Mouse (Mus musculus) urinary bladder, adult 18-20 months (tissue): ENCODE measurements at regions not wholly inside any gene's neighbourhood (a gene's known extent, or its start where the extent isn't known, plus 50 kb on each side); places are given as distances from the start of the nearest gene placed in this dataset.

Experiments used
- DNase-seq, 2 experiments: peaks; one replicate each; pipeline ENCODE4 v3.0.0; 2022; ENCODE audit warnings: low spot score in 2 of 2, mixed read lengths in 2 of 2

- DNase-seq: no peak
Observed at GRCm38 (mm10) chr10:98558560-98558959, 355.6 kb upstream of the Atp2b1 start.

GRCm38 (mm10) chr10:98562297-98562912 is 351.8 kb upstream of the Atp2b1 start:
- no peak for DNase-seq

GRCm38 (mm10) chr10:98572782-98573536 is 341.2 kb upstream of the Atp2b1 start:
- DNase-seq: no peak

DNA sequence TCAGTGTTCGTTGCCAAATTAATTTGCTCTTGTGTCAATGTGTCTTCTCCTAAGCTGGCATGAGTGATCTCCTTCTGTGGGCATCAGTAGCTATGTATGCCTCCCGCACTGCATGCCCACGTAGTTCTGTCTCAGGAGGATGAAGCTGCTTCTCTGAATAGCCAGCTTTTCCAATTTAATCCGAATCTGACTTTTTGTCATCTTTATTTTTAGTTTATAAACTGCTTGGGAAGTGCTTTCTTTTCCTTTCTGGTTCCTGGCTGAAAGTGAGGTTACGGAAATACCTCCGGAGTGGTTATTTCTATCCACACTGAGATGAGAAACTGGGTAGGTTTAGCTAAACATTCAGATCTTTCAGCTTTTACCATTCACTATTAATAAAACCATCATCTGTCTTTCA is 337.2 kb upstream of the Atp2b1 start:
- DNase-seq: no peak

DNA sequence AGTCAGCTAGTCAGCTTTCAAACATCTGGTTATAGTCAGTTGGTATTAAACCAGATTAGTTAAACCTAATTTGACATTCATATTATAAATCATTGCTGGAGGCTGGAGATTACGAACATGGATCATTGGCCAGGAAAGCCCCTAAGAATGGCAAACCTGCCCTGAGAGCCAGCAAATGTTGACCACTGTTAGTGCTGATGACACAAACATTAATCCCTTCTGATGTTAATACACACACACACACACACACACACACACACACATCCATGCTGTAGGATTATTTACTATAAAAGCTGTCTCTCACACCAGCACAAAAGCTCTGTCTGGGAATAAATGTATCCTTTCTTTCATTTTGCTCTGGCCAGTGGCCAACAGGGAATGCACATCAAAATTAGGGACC is 329.4 kb upstream of the Atp2b1 start:
- no peak for DNase-seq

DNA sequence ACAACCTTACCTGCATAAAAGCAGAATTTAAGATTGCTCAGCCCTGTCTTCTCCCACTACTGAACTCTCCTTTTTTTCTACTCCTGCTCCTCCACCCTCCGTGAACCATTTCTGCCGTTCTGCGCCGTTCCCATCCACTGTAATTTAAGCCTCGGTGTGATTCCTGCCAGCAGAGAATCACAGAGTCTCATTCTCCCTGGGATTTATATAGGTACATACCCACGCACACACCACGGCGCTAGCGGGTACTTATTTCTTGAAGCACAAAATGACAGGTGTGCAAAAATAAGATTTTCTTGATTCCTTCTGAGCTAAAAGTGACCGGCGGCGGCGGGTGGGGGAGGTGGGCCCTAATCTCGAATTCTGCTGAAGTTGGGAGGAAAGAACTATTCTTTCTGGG is 324.5 kb upstream of the Atp2b1 start:
- DNase-seq: no peak

GRCm38 (mm10) chr10:98592154-98592553 is 322.1 kb upstream of the Atp2b1 start:
- DNase-seq: no peak

DNA sequence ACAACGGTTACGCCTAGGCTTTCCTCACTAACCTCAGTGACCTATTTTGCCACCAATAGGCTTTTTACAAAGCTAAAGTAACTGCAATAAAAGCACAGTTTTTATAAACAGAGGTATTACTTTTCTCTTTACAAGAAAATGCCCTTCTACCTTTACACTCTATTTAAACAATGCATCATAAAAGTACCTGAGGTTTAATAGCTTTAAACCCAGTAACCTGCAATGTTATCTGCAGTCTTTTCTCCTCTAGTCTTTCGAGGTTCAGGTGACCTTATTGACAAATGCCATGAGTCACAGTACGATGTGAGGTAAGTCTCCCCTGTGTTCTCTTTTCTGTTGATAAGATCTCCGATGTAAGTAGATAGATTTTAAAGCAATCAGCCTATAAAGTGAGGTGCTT is 320.3 kb upstream of the Atp2b1 start:
- no peak for DNase-seq

DNA sequence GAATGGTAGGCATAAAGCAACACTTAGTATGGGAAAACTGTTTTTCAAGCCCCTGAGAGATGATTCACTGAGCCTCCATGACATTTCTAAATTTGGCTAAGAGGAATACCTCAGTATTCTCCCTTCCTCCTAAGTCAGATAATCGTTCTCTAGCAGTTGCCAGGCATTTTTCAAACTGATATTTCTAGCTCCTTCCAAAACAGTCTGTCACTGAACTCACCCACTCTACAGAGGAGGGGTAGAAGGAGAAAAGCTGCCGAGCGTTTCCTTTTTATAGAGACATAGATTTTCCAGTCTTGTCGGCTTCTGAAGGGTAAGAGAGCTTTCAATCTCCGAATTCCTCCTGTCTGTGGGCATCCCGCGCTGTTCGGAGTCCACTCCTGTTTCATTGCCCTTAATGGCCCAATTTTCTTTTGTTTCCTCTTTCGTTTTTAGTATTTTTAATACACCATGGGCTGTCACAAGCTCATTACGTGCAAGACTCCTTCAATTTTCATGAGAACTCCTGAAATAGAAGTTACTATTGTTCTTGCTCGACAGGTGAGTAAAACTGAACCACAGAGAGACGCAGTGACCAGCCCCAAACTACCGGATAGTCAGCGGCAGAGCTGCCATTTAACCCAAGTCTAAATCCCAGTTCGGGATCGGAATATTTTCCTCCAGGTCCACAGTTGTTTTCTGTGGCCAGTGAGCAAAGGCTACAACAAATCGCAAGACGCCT is 305.8 kb upstream of the Atp2b1 start:
- DNase-seq: no peak

DNA sequence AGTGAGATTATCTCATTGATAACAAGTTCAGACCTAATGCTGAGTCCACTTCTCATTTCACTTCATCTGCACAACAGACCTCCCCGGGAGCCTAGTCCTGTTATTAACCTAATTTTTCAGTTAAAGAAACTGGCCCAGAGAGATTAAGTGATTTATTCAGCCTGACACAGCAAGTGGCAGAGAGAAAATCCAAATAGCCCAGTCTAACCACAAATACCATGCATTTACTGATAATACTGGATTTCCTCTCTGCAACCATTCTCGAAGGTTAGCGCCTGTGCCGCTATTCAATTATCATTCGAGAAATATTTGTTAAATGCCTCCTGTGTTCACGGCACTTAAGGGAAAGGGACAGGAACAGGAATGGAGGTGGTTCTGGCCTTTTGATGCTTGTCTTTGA is 303.5 kb upstream of the Atp2b1 start:
- DNase-seq: no peak

- DNase-seq: no peak
Observed at GRCm38 (mm10) chr10:98611707-98612360, 302.4 kb upstream of the Atp2b1 start.

GRCm38 (mm10) chr10:98618736-98619525 is 295.3 kb upstream of the Atp2b1 start:
- DNase-seq: peak in 1 of 2 experiments; percentile 10

DNA sequence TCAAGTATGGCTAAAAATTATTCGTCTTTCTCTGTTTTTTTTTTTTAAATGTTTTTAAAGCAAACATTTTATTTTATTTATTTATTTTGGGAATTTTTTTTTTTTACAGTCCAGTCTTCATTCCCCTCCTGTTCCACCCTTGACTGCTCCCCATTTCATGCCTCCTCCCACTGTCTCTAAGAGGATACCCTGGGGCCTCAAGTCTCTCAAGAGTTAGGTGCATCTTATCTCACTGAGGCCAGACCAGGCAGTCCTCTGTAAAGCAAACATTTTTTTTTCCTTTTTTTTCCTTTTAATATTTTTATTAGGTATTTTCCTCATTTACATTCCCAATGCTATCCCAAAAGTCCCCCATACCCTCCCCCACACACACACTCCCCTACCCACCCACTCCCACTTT is 290.1 kb upstream of the Atp2b1 start:
- no peak for DNase-seq

DNA sequence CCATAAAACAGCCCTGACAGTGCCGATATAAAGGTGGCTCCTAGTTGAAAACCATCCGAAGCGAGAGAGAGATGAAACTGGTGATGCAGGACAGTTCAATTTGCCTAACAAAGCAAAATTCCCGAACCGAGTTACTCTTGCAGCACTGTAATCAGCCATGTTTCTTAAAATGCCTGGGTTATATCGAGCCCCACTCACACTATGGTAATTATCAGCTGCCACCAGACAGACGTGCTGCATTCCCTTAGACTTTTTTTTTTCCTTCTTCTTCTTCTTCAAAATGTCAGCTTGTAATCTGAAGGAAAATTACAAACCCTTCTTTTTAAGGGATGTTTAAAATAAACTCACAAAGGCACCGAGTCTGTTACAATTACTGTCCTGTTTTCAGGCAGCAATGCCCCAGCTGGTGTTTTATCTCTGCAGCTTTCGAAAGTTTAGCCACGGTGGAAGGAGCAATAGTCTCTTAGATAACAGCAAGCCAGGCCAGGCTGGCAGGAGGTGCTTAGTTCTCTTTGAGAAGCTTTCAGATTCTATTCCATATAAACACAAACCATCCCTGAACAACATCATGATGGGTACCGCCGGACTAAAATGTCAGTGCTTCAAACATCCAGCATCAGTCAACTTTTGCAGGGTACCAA is 289.4 kb upstream of the Atp2b1 start:
- DNase-seq: no peak

DNA sequence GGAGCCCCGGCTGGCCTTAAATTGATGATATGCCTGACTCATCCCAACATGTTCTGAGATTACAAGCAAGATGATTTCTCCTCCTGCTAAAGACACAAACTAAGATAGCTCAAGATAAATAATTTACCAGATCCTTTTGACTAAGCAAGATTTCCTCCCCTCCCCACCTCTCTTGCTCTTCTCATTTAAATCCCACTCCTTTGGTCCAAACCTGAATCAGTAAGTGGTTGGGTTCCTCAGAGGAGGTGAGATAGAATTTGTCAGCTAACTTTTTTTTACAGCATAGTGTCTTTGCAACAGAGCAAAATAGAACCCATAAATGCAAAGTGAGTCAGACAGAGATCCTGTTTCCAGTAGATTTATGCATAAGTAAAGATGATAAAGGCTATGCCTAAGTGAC is 286.0 kb upstream of the Atp2b1 start:
- DNase-seq: no peak

- no peak for DNase-seq
Observed at GRCm38 (mm10) chr10:98629248-98629647, 285.0 kb upstream of the Atp2b1 start.

GRCm38 (mm10) chr10:98637759-98638611 is 276.2 kb upstream of the Atp2b1 start:
- DNase-seq: no peak

DNA sequence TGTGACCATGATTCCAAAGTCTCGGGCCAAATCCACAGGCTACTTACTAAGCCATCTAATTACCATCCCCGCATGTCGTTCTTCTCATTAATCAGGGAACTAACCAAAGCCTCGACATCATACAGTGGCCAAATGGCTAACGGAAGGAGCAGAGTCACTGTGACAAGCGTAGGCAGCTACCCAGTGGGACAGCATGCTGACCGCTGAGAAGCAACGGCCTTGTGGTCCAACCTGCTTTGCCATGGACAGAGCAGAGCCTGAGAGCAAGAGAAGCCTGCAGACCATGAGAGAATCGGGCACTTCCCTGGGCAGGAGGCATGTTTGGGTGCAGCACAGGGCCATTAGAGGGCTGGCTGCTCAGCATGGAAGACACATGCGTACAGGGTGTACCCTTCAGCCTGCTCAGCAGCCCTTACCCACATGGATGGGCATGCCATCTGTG is 268.5 kb upstream of the Atp2b1 start:
- no peak for DNase-seq

DNA sequence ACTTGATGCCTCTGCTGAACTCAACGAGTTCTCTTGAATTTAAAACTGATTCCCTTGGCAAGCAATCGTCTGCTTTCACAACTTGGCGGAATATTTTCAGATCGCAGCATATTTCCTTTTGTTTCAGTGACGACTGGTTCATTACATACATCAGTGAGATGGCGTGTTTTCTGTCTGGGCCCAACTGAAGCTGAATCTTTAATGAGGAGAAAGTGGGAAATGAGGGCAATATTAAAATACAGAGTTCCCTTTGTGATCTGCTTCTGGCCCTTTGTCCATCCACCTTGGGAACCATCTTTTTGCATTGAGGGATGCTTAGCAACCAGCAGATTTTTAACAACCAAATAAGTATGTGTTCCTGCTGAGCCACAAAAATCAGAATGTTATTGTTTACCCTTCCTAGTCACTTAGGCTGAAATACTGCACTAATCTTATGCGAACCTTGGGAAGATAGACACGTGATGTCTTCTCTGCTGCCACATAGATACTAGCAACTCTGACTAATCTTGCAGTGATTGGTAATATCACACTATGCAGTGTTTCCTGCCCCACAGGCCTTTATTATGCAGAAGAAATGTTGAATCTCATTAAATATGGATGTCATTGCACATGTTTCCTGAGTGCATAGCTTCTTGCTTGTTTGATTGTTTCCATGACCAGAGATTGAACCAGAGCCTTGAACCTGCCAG is 267.8 kb upstream of the Atp2b1 start:
- no peak for DNase-seq
